In the genomic region with DNA sequence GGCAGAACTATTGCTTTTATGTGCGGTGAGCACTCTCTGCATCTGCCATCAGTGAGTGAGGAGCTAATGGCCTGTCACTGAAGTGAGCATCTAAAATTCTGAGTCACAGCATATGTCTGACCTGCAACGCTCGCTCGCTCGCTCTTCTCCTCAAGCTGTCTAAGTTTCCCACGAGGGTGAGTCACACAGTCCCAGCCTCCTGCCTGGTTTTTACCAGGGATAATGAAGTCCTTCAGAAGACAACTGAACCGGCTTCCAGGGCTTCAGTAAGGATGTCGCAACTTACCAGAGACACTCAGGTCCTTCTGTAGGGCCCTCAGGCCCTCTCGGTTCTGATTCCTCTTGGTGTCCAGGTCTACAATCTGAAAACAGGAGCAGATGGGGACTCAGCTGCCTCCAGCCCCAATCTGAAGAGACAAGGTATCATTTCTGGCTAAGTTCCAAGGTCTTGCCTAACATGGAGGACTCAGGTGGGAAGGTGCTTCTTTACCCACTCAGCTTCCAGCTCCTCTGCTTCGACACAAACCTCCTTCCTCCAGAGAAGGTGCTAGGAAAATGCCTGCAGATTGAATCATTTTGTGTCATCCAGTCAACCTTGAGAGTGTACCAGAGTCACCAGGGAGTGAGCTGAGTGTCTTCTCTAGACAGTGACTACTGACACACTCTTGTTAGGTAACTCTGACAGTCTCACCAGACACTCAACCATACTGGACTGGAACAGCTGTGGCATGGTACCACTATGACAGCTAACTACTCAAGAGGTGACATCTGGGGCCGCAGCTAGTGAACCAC, we compare ENCODE assay signal across 8 mouse cellular contexts. TPM values are rescaled to one million over a fixed set of nuclear protein-coding genes. Genes with fewer than 3 reads are reported as not detected.
DNase-seq lines count a peak whose midpoint lies in the region; ATAC-seq and TF ChIP-seq lines count a peak whose summit lies in the region.

No protein-coding gene starts in this region.

- no peak for TF ChIP-seq CTCF in layer of hippocampus, adult 2 months (conservative IDR thresholded peaks at IDR 0.05)
- no peak for TF ChIP-seq CTCF in thymus, adult 2 months (IDR thresholded peaks at IDR 0.05; ENCODE audit: borderline replicate concordance, control insufficient read depth, extremely low read depth, insufficient read depth, low read length, poor library complexity)

- peak in 1 of 2 experiments; percentile 36 for DNase-seq in layer of hippocampus, adult 2 months (ENCODE audit: low spot score in 2 of 2)
- DNase-seq in layer of hippocampus, postnatal 14 days (ENCODE audit: low spot score in 2 of 2), result no peak
- peak; percentile 63 for DNase-seq in NIH3T3 (ENCODE audit: low read depth)
- DNase-seq in liver, embryonic 11.5 days (ENCODE audit: low spot score), result no peak
- no peak for DNase-seq in thymus, adult 2 months
- DNase-seq in gastrocnemius, postnatal 10 days, result no peak
- DNase-seq in spleen, postnatal 14 days (ENCODE audit: low spot score in 2 of 2), result no peak

- H3K4me1 ChIP-seq in embryonic facial prominence, embryonic 15.5 days, result peaks cover 15% of the 10 kb centered on the region
- H3K4me1 ChIP-seq in liver, embryonic 11.5 days (replicated peaks; ENCODE audit: control insufficient read depth, insufficient read depth, low read length), result peaks cover 6% of the 10 kb centered on the region
- peaks cover 5% of the 10 kb centered on the region for H3K4me1 ChIP-seq in thymus, adult 2 months (replicated peaks; ENCODE audit: control insufficient read depth, insufficient read depth, low read length)

- no peak for TF ChIP-seq POLR2A in thymus, adult 2 months (IDR thresholded peaks at IDR 0.05; ENCODE audit: control insufficient read depth, extremely low read depth, insufficient read depth, low read length, poor library complexity)

- H3K27me3 ChIP-seq in embryonic facial prominence, embryonic 15.5 days, result peaks cover 12% of the 10 kb centered on the region
- peaks cover 3% of the 10 kb centered on the region; the same call in 1 of the 2 replicates for H3K27me3 ChIP-seq in liver, embryonic 11.5 days (replicated peaks; ENCODE audit: control insufficient read depth, insufficient read depth, low read length)
- no peaks in the 10 kb centered on the region for H3K27me3 ChIP-seq in thymus, adult 2 months (ENCODE audit: control insufficient read depth, insufficient read depth, low read length)

- 86% methylated on average over 11 of the region's 11 CpGs for WGBS in embryonic facial prominence, embryonic 15.5 days
- 88% methylated on average over 11 of the region's 11 CpGs for WGBS in liver, embryonic 11.5 days
- 92% methylated on average over 11 of the region's 11 CpGs for WGBS in thymus, adult 2 months

- H3K4me2 ChIP-seq in embryonic facial prominence, embryonic 15.5 days (replicated peaks), result peak overlapping the region; percentile 77
- peak overlapping the region; percentile 93 for H3K4me2 ChIP-seq in liver, embryonic 11.5 days

- no peak overlapping the region for H3K27ac ChIP-seq in layer of hippocampus, adult 2 months
- H3K27ac ChIP-seq in embryonic facial prominence, embryonic 15.5 days (replicated peaks), result no peak overlapping the region
- no peak overlapping the region for H3K27ac ChIP-seq in liver, embryonic 11.5 days (ENCODE audit: low read depth, low read length)
- H3K27ac ChIP-seq in thymus, adult 2 months (ENCODE audit: control insufficient read depth, insufficient read depth, low read length), result no peak overlapping the region

- H3K4me3 ChIP-seq in layer of hippocampus, adult 2 months, result peak overlapping the region; percentile 68
- peak overlapping the region; percentile 81 for H3K4me3 ChIP-seq in embryonic facial prominence, embryonic 15.5 days (replicated peaks)
- peak overlapping the region; percentile 90 for H3K4me3 ChIP-seq in liver, embryonic 11.5 days (ENCODE audit: low read depth, low read length)
- no peak overlapping the region for H3K4me3 ChIP-seq in thymus, adult 2 months (ENCODE audit: control insufficient read depth, insufficient read depth, low read length)

- ATAC-seq in embryonic facial prominence, embryonic 15.5 days (ENCODE audit: insufficient number of reproducible peaks, low FRiP score, low TSS enrichment, low read depth), result no peak
- ATAC-seq in liver, embryonic 11.5 days (replicated peaks; ENCODE audit: low FRiP score), result no peak

- no peaks in the 10 kb centered on the region for H3K9me3 ChIP-seq in embryonic facial prominence, embryonic 15.5 days (replicated peaks)
- H3K9me3 ChIP-seq in liver, embryonic 11.5 days (ENCODE audit: control insufficient read depth, low read length), result no peaks in the 10 kb centered on the region

- peaks cover 40% of the 10 kb centered on the region for H3K36me3 ChIP-seq in embryonic facial prominence, embryonic 15.5 days
- peaks cover 15% of the 10 kb centered on the region for H3K36me3 ChIP-seq in liver, embryonic 11.5 days (ENCODE audit: control insufficient read depth, insufficient read depth, low read length)
- H3K36me3 ChIP-seq in thymus, adult 2 months (ENCODE audit: control insufficient read depth, insufficient read depth, low read length), result peaks cover 12% of the 10 kb centered on the region

- no peak overlapping the region; the same call in 1 of the 2 replicates for H3K9ac ChIP-seq in embryonic facial prominence, embryonic 15.5 days
- H3K9ac ChIP-seq in liver, embryonic 11.5 days (ENCODE audit: low read depth, low read length), result peak overlapping the region; percentile 84

RNA-seq across cellular contexts. Expression of gene Pdrg1, which starts 1.3 kb away (rescaled TPM):
- 10 to 100 TPM; 37.0 to 41.7 TPM for total RNA-seq in layer of hippocampus, adult 2 months (2021)
- 10 to 100 TPM; 34.0 to 37.4 TPM for total RNA-seq in layer of hippocampus, postnatal 14 days (2021)
- polyA plus RNA-seq in embryonic facial prominence, embryonic 15.5 days (2015; fragmentation: Nextera tagmentation; extraction: Ambion mirVana), result 144 and 151 TPM in 2 replicates
- 65.0 and 69.5 TPM in 2 replicates for polyA plus RNA-seq in liver, embryonic 11.5 days (2014; fragmentation: Nextera tagmentation; extraction: Ambion mirVana)
- 68.0 and 93.1 TPM in 2 replicates for polyA plus RNA-seq in thymus, adult 2 months (2012; rRNA removed)
- 10 to 100 TPM; 58.6 to 61.5 TPM for total RNA-seq in gastrocnemius, postnatal 10 days (2021)

RNA-seq across cellular contexts. Expression of gene Xkr7, which starts 17.7 kb away (rescaled TPM):
- total RNA-seq in layer of hippocampus, adult 2 months (2021), result 1 to 10 TPM; 2.0 TPM
- 1 to 10 TPM; 3.3 TPM for total RNA-seq in layer of hippocampus, postnatal 14 days (2021)
- not detected in 2 replicates for polyA plus RNA-seq in embryonic facial prominence, embryonic 15.5 days (2015; fragmentation: Nextera tagmentation; extraction: Ambion mirVana)
- not detected in 2 replicates for polyA plus RNA-seq in liver, embryonic 11.5 days (2014; fragmentation: Nextera tagmentation; extraction: Ambion mirVana)
- polyA plus RNA-seq in thymus, adult 2 months (2012; rRNA removed), result 0.06 and 0.16 TPM in 2 replicates
- under 1 TPM; 0.41 to 0.42 TPM for total RNA-seq in gastrocnemius, postnatal 10 days (2021)

RNA-seq across cellular contexts. Expression of gene Ttll9, which starts 51.6 kb away (rescaled TPM):
- 1 to 10 TPM in 1 of 2 experiments, under 1 TPM in 1; 0.79 to 1.5 TPM for total RNA-seq in layer of hippocampus, adult 2 months (2021)
- total RNA-seq in layer of hippocampus, postnatal 14 days (2021), result 1 to 10 TPM; 1.7 to 3.0 TPM
- 1.2 and 4.3 TPM in 2 replicates for polyA plus RNA-seq in embryonic facial prominence, embryonic 15.5 days (2015; fragmentation: Nextera tagmentation; extraction: Ambion mirVana)
- polyA plus RNA-seq in liver, embryonic 11.5 days (2014; fragmentation: Nextera tagmentation; extraction: Ambion mirVana), result 0.35 and 0.62 TPM in 2 replicates
- 2.0 and 2.1 TPM in 2 replicates for polyA plus RNA-seq in thymus, adult 2 months (2012; rRNA removed)
- not detected for total RNA-seq in gastrocnemius, postnatal 10 days (2021)

RNA-seq across cellular contexts. Expression of gene Ccm2l, which starts 51.8 kb away (rescaled TPM):
- total RNA-seq in layer of hippocampus, adult 2 months (2021), result 1 to 10 TPM; 4.9 to 6.6 TPM
- 1 to 10 TPM; 5.5 to 7.4 TPM for total RNA-seq in layer of hippocampus, postnatal 14 days (2021)
- polyA plus RNA-seq in embryonic facial prominence, embryonic 15.5 days (2015; fragmentation: Nextera tagmentation; extraction: Ambion mirVana), result 2.4 and 3.0 TPM in 2 replicates
- 1.5 and 2.0 TPM in 2 replicates for polyA plus RNA-seq in liver, embryonic 11.5 days (2014; fragmentation: Nextera tagmentation; extraction: Ambion mirVana)
- 4.9 and 9.2 TPM in 2 replicates for polyA plus RNA-seq in thymus, adult 2 months (2012; rRNA removed)
- 10 to 100 TPM in 1 of 2 experiments, 1 to 10 TPM in 1; 7.6 to 12.6 TPM for total RNA-seq in gastrocnemius, postnatal 10 days (2021)
